Mouse (Mus musculus) limb, embryonic 14.5 days (tissue): ENCODE results near the gene Tspan18. TPM values are rescaled to one million over a fixed set of nuclear protein-coding genes. Genes with fewer than 3 reads are reported as not detected.

Source experiments
- ATAC-seq: fragments of 200-750 bp; cut with Nextera tagmentation; 2 replicates; pipeline ENCODE4 v1.8.0; 2017; ENCODE audit warnings: low read depth, moderate number of reproducible peaks, moderate TSS enrichment; ENCODE audit not compliant: low FRiP score
- DNase-seq: peaks from one replicate; pipeline ENCODE4 v3.0.0-alpha.2; 2015; ENCODE audit warnings: low spot score
- H3K27ac ChIP-seq: fragments of 300-500 bp; sonication (generic); replicated peaks from 2 replicates; pipeline ENCODE4 v1.5.1; 2014; ENCODE audit warnings: low read depth, mild to moderate bottlenecking, low read length, moderate library complexity, mixed read lengths
- H3K27me3 ChIP-seq: fragments of 300-500 bp; sonication (generic); 2 replicates; pipeline ENCODE4 v1.6.1; 2014; ENCODE audit warnings: low read length, mixed read lengths; ENCODE audit not compliant: control insufficient read depth, insufficient read depth
- H3K36me3 ChIP-seq: fragments of 300-500 bp; sonication (generic); 2 replicates; pipeline ENCODE4 v1.6.1; 2014; ENCODE audit warnings: mild to moderate bottlenecking, low read length, moderate library complexity, mixed read lengths; ENCODE audit not compliant: control insufficient read depth, insufficient read depth
- H3K4me1 ChIP-seq: fragments of 300-500 bp; sonication (generic); 2 replicates; pipeline ENCODE4 v1.6.1; 2014; ENCODE audit warnings: antibody characterized with exemption, low read length, mixed read lengths; ENCODE audit not compliant: control insufficient read depth, insufficient read depth
- H3K4me2 ChIP-seq: fragments of 300-500 bp; sonication (generic); replicated peaks from 2 replicates; pipeline ENCODE4 v1.6.1; 2014; ENCODE audit warnings: low read depth, mild to moderate bottlenecking, low read length, moderate library complexity; ENCODE audit not compliant: severe bottlenecking
- H3K4me3 ChIP-seq: fragments of 300-500 bp; sonication (generic); replicated peaks from 2 replicates; pipeline ENCODE4 v1.5.1; 2014; ENCODE audit warnings: low read length
- H3K9ac ChIP-seq: fragments of 300-500 bp; sonication (generic); 2 replicates; pipeline ENCODE4 v1.6.1; 2014; ENCODE audit warnings: mild to moderate bottlenecking, low read depth, low read length, moderate library complexity; ENCODE audit not compliant: severe bottlenecking
- H3K9me3 ChIP-seq: fragments of 300-500 bp; sonication (generic); 2 replicates; pipeline ENCODE4 v1.6.1; 2016; ENCODE audit warnings: low read length; ENCODE audit not compliant: control insufficient read depth
- POLR2A ChIP-seq: fragments of 200-500 bp; IDR thresholded peaks from 2 replicates; pipeline ENCODE4 v1.8.0; 2012; ENCODE audit warnings: inconsistent platforms, mild to moderate bottlenecking, moderate library complexity, borderline replicate concordance; ENCODE audit not compliant: insufficient read depth, insufficient read length; ENCODE audit errors: extremely low read depth
- WGBS: fragments of 180-500 bp; shearing (Covaris S2); extraction: QIAGEN DNeasy Blood & Tissue Kit; methylation state at CpG from one replicate; pipeline ENCODE4 v1.1.7; 2014; 5-methylcytosine and 5-hydroxymethylcytosine counted together
- polyA plus RNA-seq, 2 experiments: library from polyadenylated mRNA; depleted of rRNA in 1 of 2; stranded (reverse) in 1 of 2; unstranded in 1 of 2; fragments of >200 nt; fragmentation: Nextera tagmentation in 1 of 2; extraction: Ambion mirVana in 1 of 2; gene quantifications; 2 replicates each; pipeline versions ENCODE4 v1.2.1 to v1.2.3; 2012 to 2014

Tspan18 gene
- polyA plus RNA-seq, 2 experiments = 24.5 to 34.5 TPM

GRCm38 (mm10) chr2:93179603-93180002, 154.7 kb downstream of the Tspan18 start:
- Histone ChIP-seq H3K36me3 (no peaks in the 10 kb centered on the region), H3K9me3 (no peaks in the 10 kb centered on the region), H3K4me3 (no peak overlapping the region), H3K9ac (no peak overlapping the region), H3K27me3 (peaks cover 44% of the 10 kb centered on the region), H3K27ac (no peak overlapping the region), H3K4me1 (peaks cover 27% of the 10 kb centered on the region), H3K4me2 (no peak overlapping the region)
- ATAC-seq (no peak), DNase-seq (no peak)
- 49% methylated on average over 5 of the region's 5 CpGs for WGBS
- TF ChIP-seq POLR2A = no peak

GRCm38 (mm10) chr2:93178313-93178677, 156.0 kb downstream of the Tspan18 start:
- peaks cover 27% of the 10 kb centered on the region for H3K4me1 ChIP-seq
- H3K4me3 ChIP-seq = no peak overlapping the region
- H3K27me3 ChIP-seq = peaks cover 44% of the 10 kb centered on the region
- WGBS = 80% methylated on average over 4 of the region's 4 CpGs
- DNase-seq (no peak), ATAC-seq (no peak)
- H3K4me2 ChIP-seq = no peak overlapping the region
- H3K36me3 ChIP-seq = no peaks in the 10 kb centered on the region
- TF ChIP-seq POLR2A = no peak
- H3K27ac ChIP-seq = no peak overlapping the region
- no peaks in the 10 kb centered on the region for H3K9me3 ChIP-seq
- no peak overlapping the region for H3K9ac ChIP-seq

- Histone ChIP-seq H3K4me1 (peaks cover 27% of the 10 kb centered on the region), H3K9ac (no peak overlapping the region), H3K36me3 (no peaks in the 10 kb centered on the region), H3K4me2 (no peak overlapping the region), H3K4me3 (no peak overlapping the region), H3K27me3 (peaks cover 44% of the 10 kb centered on the region), H3K27ac (no peak overlapping the region), H3K9me3 (no peaks in the 10 kb centered on the region)
- WGBS = 76% methylated on average over 20 of the region's 20 CpGs
- ATAC-seq (no peak), DNase-seq (no peak)
- TF ChIP-seq POLR2A = no peak
These were observed 156.5 kb downstream of the Tspan18 start for GRCm38 (mm10) chr2:93177668-93178312.

- 6% methylated on average over 17 of the region's 17 CpGs for WGBS
- DNase-seq = no peak
- no peak for TF ChIP-seq POLR2A
- peak overlapping the region; percentile 13; the same call in 1 of the 2 replicates for H3K4me2 ChIP-seq
- H3K9ac ChIP-seq = no peak overlapping the region
- H3K4me1 ChIP-seq = peaks cover 27% of the 10 kb centered on the region
- peaks cover 41% of the 10 kb centered on the region for H3K27me3 ChIP-seq
- no peaks in the 10 kb centered on the region for H3K9me3 ChIP-seq
- no peak overlapping the region for H3K4me3 ChIP-seq
- no peaks in the 10 kb centered on the region for H3K36me3 ChIP-seq
- ATAC-seq = no peak
- no peak overlapping the region for H3K27ac ChIP-seq
These were observed 157.2 kb downstream of the Tspan18 start for GRCm38 (mm10) chr2:93176871-93177667.

GRCm38 (mm10) chr2:93176193-93176798, 158.0 kb downstream of the Tspan18 start:
- Histone ChIP-seq H3K9ac (no peak overlapping the region), H3K36me3 (no peaks in the 10 kb centered on the region), H3K27ac (no peak overlapping the region), H3K4me2 (no peak overlapping the region), H3K9me3 (no peaks in the 10 kb centered on the region), H3K27me3 (peaks cover 37% of the 10 kb centered on the region), H3K4me1 (peaks cover 27% of the 10 kb centered on the region), H3K4me3 (no peak overlapping the region)
- DNase-seq = no peak
- no peak for ATAC-seq
- WGBS = 31% methylated on average over 4 of the region's 4 CpGs
- TF ChIP-seq POLR2A = no peak
